Mouse (Mus musculus): ENCODE measurements at regions not wholly inside any gene's neighbourhood (a gene's known extent, or its start where the extent isn't known, plus 50 kb on each side); places are given as distances from the start of the nearest gene placed in this dataset.

DNA sequence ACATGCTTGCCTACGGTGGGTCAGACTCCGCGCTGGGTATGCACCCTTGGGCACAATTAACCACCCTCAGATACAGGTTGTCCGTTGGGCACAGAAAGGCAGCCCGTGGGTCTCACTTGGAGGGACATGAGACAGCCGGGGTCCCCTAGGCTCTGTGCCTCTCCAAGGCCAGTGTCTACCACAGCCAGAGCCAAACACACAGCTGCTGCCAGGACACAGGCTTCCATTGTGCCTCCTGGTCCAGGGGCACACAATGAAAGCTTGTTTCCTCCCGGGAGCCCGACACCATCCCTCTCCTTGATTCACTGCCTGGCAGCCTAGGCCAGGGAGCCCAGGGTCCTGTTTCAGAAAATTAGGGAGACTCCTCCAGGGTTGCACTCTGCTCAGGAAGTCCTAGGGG lies 161.4 kb upstream of the Haao start:
- H3K79me2 ChIP-seq (ENCODE audit: control insufficient read depth, insufficient read depth), result no peaks in the 10 kb centered on the region
- no peak overlapping the region for H3K4me3 ChIP-seq

DNA sequence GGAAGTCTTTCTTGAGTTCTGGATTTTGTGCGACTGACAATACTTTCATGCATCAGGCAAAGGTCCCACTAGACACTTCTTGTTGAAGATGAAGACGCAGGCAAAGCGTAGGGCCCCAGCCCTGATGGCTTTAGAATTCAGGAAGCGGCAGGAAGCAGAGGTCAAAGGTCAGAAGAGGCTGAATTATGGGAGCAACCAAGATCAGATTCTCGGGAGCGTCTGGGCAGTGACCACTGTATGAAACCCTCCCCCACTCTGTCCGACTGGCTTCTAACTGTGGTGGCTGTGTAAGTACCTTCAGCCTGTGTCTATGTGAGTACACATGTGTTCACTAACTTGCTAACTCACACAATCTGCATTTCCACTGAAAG lies 160.9 kb upstream of the Haao start:
- Histone ChIP-seq H3K36me3 (ENCODE audit: control insufficient read depth, insufficient read depth) (no peaks in the 10 kb centered on the region), H3K79me2 (ENCODE audit: control insufficient read depth, insufficient read depth) (no peaks in the 10 kb centered on the region), H3K27me3 (ENCODE audit: control insufficient read depth, insufficient read depth, insufficient read length) (no peaks in the 10 kb centered on the region), H3ac (ENCODE audit: control insufficient read depth, insufficient read length) (no peak overlapping the region), H3K4me3 (no peak overlapping the region), H3K4me2 (ENCODE audit: low read depth) (no peak overlapping the region)
- TF ChIP-seq REST (IDR thresholded peaks at IDR 0.05; ENCODE audit: insufficient read depth, insufficient read length) (no peak), POLR2AphosphoS2 (IDR thresholded peaks at IDR 0.05; ENCODE audit: insufficient read length, low read depth) (no peak), SRF (IDR thresholded peaks at IDR 0.05; ENCODE audit: control insufficient read depth, insufficient read length, low read depth) (no peak), MYOG (IDR thresholded peaks at IDR 0.05; ENCODE audit: control insufficient read depth in 1 of 3, insufficient read depth in 1 of 3, insufficient read length in 2 of 3, low read depth in 2 of 3) (no peak), TCF3 (IDR thresholded peaks at IDR 0.05; ENCODE audit: insufficient read length, low read depth) (no peak), MYOD1 (IDR thresholded peaks at IDR 0.05; ENCODE audit: control insufficient read depth in 1 of 3, insufficient read length in 2 of 3, low read depth in 2 of 3) (no peak), USF1 (IDR thresholded peaks at IDR 0.05; ENCODE audit: low read depth) (no peak), CEBPB (IDR thresholded peaks at IDR 0.05; ENCODE audit: insufficient read depth, poor library complexity, severe bottlenecking) (no peak), TCF12 (IDR thresholded peaks at IDR 0.05; ENCODE audit: insufficient read depth, poor library complexity, severe bottlenecking) (no peak), E2F4 (IDR thresholded peaks at IDR 0.05; ENCODE audit: insufficient read depth) (no peak), POLR2A (IDR thresholded peaks at IDR 0.05; ENCODE audit: insufficient read length, low read depth) (no peak), MAX (IDR thresholded peaks at IDR 0.05; ENCODE audit: low read depth) (no peak)

More for the DNA sequence above, 161.4 kb upstream of the Haao start:
- H3ac ChIP-seq (ENCODE audit: control insufficient read depth, insufficient read length), result no peak overlapping the region
- no peaks in the 10 kb centered on the region for H3K36me3 ChIP-seq (ENCODE audit: control insufficient read depth, insufficient read depth)
- H3K27me3 ChIP-seq (ENCODE audit: control insufficient read depth, insufficient read depth, insufficient read length), result no peaks in the 10 kb centered on the region
- H3K4me2 ChIP-seq (ENCODE audit: low read depth), result no peak overlapping the region
- TF ChIP-seq MAX (IDR thresholded peaks at IDR 0.05; ENCODE audit: low read depth) (no peak), MYOD1 (IDR thresholded peaks at IDR 0.05; ENCODE audit: control insufficient read depth in 1 of 3, insufficient read length in 2 of 3, low read depth in 2 of 3) (peak in 1 of 3 experiments; percentile 47), REST (IDR thresholded peaks at IDR 0.05; ENCODE audit: insufficient read depth, insufficient read length) (no peak), CEBPB (IDR thresholded peaks at IDR 0.05; ENCODE audit: insufficient read depth, poor library complexity, severe bottlenecking) (no peak)

DNA sequence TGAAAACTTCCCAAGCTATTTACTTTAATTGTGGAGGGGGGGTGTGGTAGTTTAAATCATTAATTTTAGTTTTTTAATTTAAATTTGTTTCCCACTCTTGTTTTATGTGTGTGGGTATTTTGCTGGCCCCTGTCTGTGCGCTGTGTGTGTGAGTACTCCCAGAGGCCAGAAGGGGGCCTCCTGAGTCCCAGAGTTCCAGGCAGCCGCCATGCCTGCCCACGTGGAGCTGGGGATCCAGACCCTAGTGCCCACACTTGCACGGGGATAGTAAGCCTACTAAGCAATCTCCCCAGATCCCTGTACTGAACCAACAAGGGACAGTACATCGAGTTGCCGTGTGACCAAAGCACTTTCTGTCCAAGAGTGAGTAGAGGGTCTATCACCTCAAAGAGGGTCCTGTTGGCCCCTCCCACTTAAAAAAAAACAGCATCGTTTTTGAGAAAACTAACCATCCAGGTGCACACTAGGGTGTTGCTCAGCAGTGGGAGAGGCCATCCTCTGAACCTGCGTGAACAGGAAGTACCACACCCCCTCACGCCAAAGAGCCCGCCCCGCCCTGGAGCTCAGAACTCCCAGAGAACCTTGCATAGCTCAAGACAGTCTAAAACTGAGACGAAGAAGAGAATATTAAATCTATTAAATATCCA lies 160.4 kb upstream of the Haao start:
- H3K79me2 ChIP-seq (ENCODE audit: control insufficient read depth, insufficient read depth), result no peaks in the 10 kb centered on the region
- no peak for TF ChIP-seq TCF12 (IDR thresholded peaks at IDR 0.05; ENCODE audit: insufficient read depth, poor library complexity, severe bottlenecking)
- no peak for TF ChIP-seq MYOG (IDR thresholded peaks at IDR 0.05; ENCODE audit: control insufficient read depth in 1 of 3, insufficient read depth in 1 of 3, insufficient read length in 2 of 3, low read depth in 2 of 3)
- no peak for TF ChIP-seq POLR2A (IDR thresholded peaks at IDR 0.05; ENCODE audit: insufficient read length, low read depth)
- TF ChIP-seq E2F4 (IDR thresholded peaks at IDR 0.05; ENCODE audit: insufficient read depth), result no peak
- TF ChIP-seq POLR2AphosphoS2 (IDR thresholded peaks at IDR 0.05; ENCODE audit: insufficient read length, low read depth), result no peak
- no peak for TF ChIP-seq MYOD1 (IDR thresholded peaks at IDR 0.05; ENCODE audit: control insufficient read depth in 1 of 3, insufficient read length in 2 of 3, low read depth in 2 of 3)
- TF ChIP-seq TCF3 (IDR thresholded peaks at IDR 0.05; ENCODE audit: insufficient read length, low read depth), result no peak
- TF ChIP-seq CEBPB (IDR thresholded peaks at IDR 0.05; ENCODE audit: insufficient read depth, poor library complexity, severe bottlenecking), result no peak
- no peak for TF ChIP-seq USF1 (IDR thresholded peaks at IDR 0.05; ENCODE audit: low read depth)
- TF ChIP-seq SRF (IDR thresholded peaks at IDR 0.05; ENCODE audit: control insufficient read depth, insufficient read length, low read depth), result no peak
- TF ChIP-seq REST (IDR thresholded peaks at IDR 0.05; ENCODE audit: insufficient read depth, insufficient read length), result no peak
- no peak for TF ChIP-seq MAX (IDR thresholded peaks at IDR 0.05; ENCODE audit: low read depth)
- no peaks in the 10 kb centered on the region for H3K27me3 ChIP-seq (ENCODE audit: control insufficient read depth, insufficient read depth, insufficient read length)
- H3K36me3 ChIP-seq (ENCODE audit: control insufficient read depth, insufficient read depth), result no peaks in the 10 kb centered on the region
- H3K4me2 ChIP-seq (ENCODE audit: low read depth), result no peak overlapping the region
- H3K4me3 ChIP-seq, result no peak overlapping the region
- H3ac ChIP-seq (ENCODE audit: control insufficient read depth, insufficient read length), result no peak overlapping the region

DNA sequence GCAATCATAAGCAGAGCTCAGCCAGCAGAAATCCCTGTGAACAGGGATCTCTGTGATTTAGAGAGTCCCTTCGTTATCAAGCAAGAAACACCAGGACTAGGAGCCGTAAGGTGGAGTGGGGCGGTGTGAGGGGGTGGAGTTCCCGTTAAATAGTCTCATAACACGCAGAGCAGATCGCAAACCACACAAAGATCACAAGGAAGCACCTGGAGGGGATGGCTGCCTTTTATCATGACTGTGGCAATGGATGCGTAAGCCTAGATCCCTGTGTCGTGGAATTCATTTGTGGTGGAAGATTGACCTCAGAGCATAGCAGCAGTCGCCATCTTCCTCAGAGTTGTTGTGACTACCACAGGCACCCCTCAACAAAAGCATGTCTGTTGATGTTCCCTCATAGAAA lies 159.0 kb upstream of the Haao start:
- TF ChIP-seq REST (IDR thresholded peaks at IDR 0.05; ENCODE audit: insufficient read depth, insufficient read length) (no peak), SRF (IDR thresholded peaks at IDR 0.05; ENCODE audit: control insufficient read depth, insufficient read length, low read depth) (no peak), POLR2AphosphoS2 (IDR thresholded peaks at IDR 0.05; ENCODE audit: insufficient read length, low read depth) (no peak), TCF12 (IDR thresholded peaks at IDR 0.05; ENCODE audit: insufficient read depth, poor library complexity, severe bottlenecking) (no peak), MAX (IDR thresholded peaks at IDR 0.05; ENCODE audit: low read depth) (no peak), MYOD1 (IDR thresholded peaks at IDR 0.05; ENCODE audit: control insufficient read depth in 1 of 3, insufficient read length in 2 of 3, low read depth in 2 of 3) (no peak), USF1 (IDR thresholded peaks at IDR 0.05; ENCODE audit: low read depth) (no peak), TCF3 (IDR thresholded peaks at IDR 0.05; ENCODE audit: insufficient read length, low read depth) (no peak), MYOG (IDR thresholded peaks at IDR 0.05; ENCODE audit: control insufficient read depth in 1 of 3, insufficient read depth in 1 of 3, insufficient read length in 2 of 3, low read depth in 2 of 3) (no peak), POLR2A (IDR thresholded peaks at IDR 0.05; ENCODE audit: insufficient read length, low read depth) (no peak), CEBPB (IDR thresholded peaks at IDR 0.05; ENCODE audit: insufficient read depth, poor library complexity, severe bottlenecking) (no peak), E2F4 (IDR thresholded peaks at IDR 0.05; ENCODE audit: insufficient read depth) (no peak)
- no peak overlapping the region for H3ac ChIP-seq (ENCODE audit: control insufficient read depth, insufficient read length)
- H3K36me3 ChIP-seq (ENCODE audit: control insufficient read depth, insufficient read depth), result no peaks in the 10 kb centered on the region
- H3K79me2 ChIP-seq (ENCODE audit: control insufficient read depth, insufficient read depth), result no peaks in the 10 kb centered on the region
- H3K4me3 ChIP-seq, result no peak overlapping the region
- no peaks in the 10 kb centered on the region for H3K27me3 ChIP-seq (ENCODE audit: control insufficient read depth, insufficient read depth, insufficient read length)
- H3K4me2 ChIP-seq (ENCODE audit: low read depth), result no peak overlapping the region
